Mouse (Mus musculus) kidney, adult 18-20 months (tissue): ENCODE results near the gene Six3.

ENCODE experiments used
- DNase-seq: peaks from one replicate; pipeline ENCODE4 v3.0.0; 2021

Gene Six3

GRCm38 (mm10) chr17:85626091-85626860 lies 12.9 kb downstream of the Six3 start:
- no peak for DNase-seq

GRCm38 (mm10) chr17:85627751-85628150 lies 14.3 kb downstream of the Six3 start:
- DNase-seq, result no peak

GRCm38 (mm10) chr17:85628811-85629210 lies 15.4 kb downstream of the Six3 start:
- no peak for DNase-seq

- no peak for DNase-seq
These were observed 16.0 kb downstream of the Six3 start for GRCm38 (mm10) chr17:85629396-85629795.

GRCm38 (mm10) chr17:85630296-85631050 lies 17.1 kb downstream of the Six3 start:
- no peak for DNase-seq

GRCm38 (mm10) chr17:85631106-85631505 lies 17.7 kb downstream of the Six3 start:
- DNase-seq, result no peak

- peak; percentile 75 for DNase-seq
These were observed 20.2 kb downstream of the Six3 start for GRCm38 (mm10) chr17:85633619-85634018.

- no peak for DNase-seq
These were observed 24.5 kb downstream of the Six3 start for GRCm38 (mm10) chr17:85637876-85638275.

GRCm38 (mm10) chr17:85645312-85645711 lies 31.9 kb downstream of the Six3 start:
- DNase-seq, result no peak

GRCm38 (mm10) chr17:85645718-85646665 lies 32.6 kb downstream of the Six3 start:
- DNase-seq, result peak; percentile 36

GRCm38 (mm10) chr17:85660016-85660415 lies 46.6 kb downstream of the Six3 start:
- DNase-seq, result no peak

GRCm38 (mm10) chr17:85661521-85661920 lies 48.1 kb downstream of the Six3 start:
- no peak for DNase-seq

- DNase-seq, result no peak
These were observed 50.8 kb downstream of the Six3 start for GRCm38 (mm10) chr17:85664202-85664601.

- peak; percentile 61 for DNase-seq
These were observed 51.4 kb downstream of the Six3 start for GRCm38 (mm10) chr17:85664618-85665320.
